Mouse (Mus musculus) adipocyte (in vitro differentiated cells): Measurements from ENCODE around the gene E330034G19Rik.
"Not testable (repeated sequence)": the region's sequence is repeated elsewhere in the genome, so short reads cannot be mapped to it uniquely, and the experiment has no call there.

Source experiments
- DNase-seq: peaks from one replicate; pipeline ENCODE4 v3.0.0-alpha.2; 2016; ENCODE audit warnings: low spot score

E330034G19Rik gene

GRCm38 (mm10) chr14:24292914-24293313 lies at the start of gene E330034G19Rik:
Gene E330034G19Rik (plus strand): TSS chr14:24293214.
- DNase-seq, result no peak

- peak; percentile 20 for DNase-seq
Measured at GRCm38 (mm10) chr14:24244330-24245176, 48.5 kb upstream of the E330034G19Rik start.

GRCm38 (mm10) chr14:24245177-24246081 lies 47.6 kb upstream of the E330034G19Rik start, which contains the start of gene Dlg5:
Gene Dlg5 (minus strand): TSS chr14:24245920.
- DNase-seq, result peak; percentile 26

- no peak for DNase-seq
Measured at GRCm38 (mm10) chr14:24249926-24250325, 43.1 kb upstream of the E330034G19Rik start.

GRCm38 (mm10) chr14:24251326-24251725 lies 41.7 kb upstream of the E330034G19Rik start:
- peak; percentile 68 for DNase-seq

- peak; percentile 22 for DNase-seq
Measured at GRCm38 (mm10) chr14:24253611-24254202, 39.3 kb upstream of the E330034G19Rik start.

- DNase-seq, result no peak
Measured at GRCm38 (mm10) chr14:24255956-24256355, 37.1 kb upstream of the E330034G19Rik start.

GRCm38 (mm10) chr14:24260391-24260790 lies 32.6 kb upstream of the E330034G19Rik start:
- no peak for DNase-seq

- DNase-seq, result no peak
Measured at GRCm38 (mm10) chr14:24262382-24262781, 30.6 kb upstream of the E330034G19Rik start.

GRCm38 (mm10) chr14:24262915-24263314 lies 30.1 kb upstream of the E330034G19Rik start:
- no peak for DNase-seq

GRCm38 (mm10) chr14:24269571-24269970 lies 23.4 kb upstream of the E330034G19Rik start:
- no peak for DNase-seq

GRCm38 (mm10) chr14:24273575-24273974 lies 19.4 kb upstream of the E330034G19Rik start:
- DNase-seq, result peak; percentile 24

GRCm38 (mm10) chr14:24275534-24275933 lies 17.5 kb upstream of the E330034G19Rik start:
- DNase-seq, result no peak

GRCm38 (mm10) chr14:24281278-24281677 lies 11.7 kb upstream of the E330034G19Rik start:
- peak; percentile 5 for DNase-seq

GRCm38 (mm10) chr14:24282276-24282675 lies 10.7 kb upstream of the E330034G19Rik start:
- DNase-seq, result no peak

- DNase-seq, result no peak
Measured at GRCm38 (mm10) chr14:24286136-24286535, 6.9 kb upstream of the E330034G19Rik start.

GRCm38 (mm10) chr14:24290726-24291125 lies 2.3 kb upstream of the E330034G19Rik start:
- DNase-seq, result no peak

GRCm38 (mm10) chr14:24293631-24294030 lies 617 bp downstream of the E330034G19Rik start:
- no peak for DNase-seq

- not testable (repeated sequence) for DNase-seq
Measured at GRCm38 (mm10) chr14:24302126-24302525, 9.1 kb downstream of the E330034G19Rik start.

GRCm38 (mm10) chr14:24306667-24307066 lies 13.7 kb downstream of the E330034G19Rik start:
- no peak for DNase-seq

- peak; percentile 7 for DNase-seq
Measured at GRCm38 (mm10) chr14:24307146-24307545, 14.1 kb downstream of the E330034G19Rik start.

- DNase-seq, result peak; percentile 60
Measured at GRCm38 (mm10) chr14:24311110-24311509, 18.1 kb downstream of the E330034G19Rik start.
